Mouse (Mus musculus) forebrain, embryonic 11.5 days (tissue): ENCODE measurements around the gene Gm7544. TPM values are rescaled to one million over a fixed set of nuclear protein-coding genes. Genes with fewer than 3 reads are reported as not detected.
"Not testable (repeated sequence)": the region's sequence is repeated elsewhere in the genome, so short reads cannot be mapped to it uniquely, and the experiment has no call there.

Experiments
- ATAC-seq: fragments of 200-750 bp; cut with Nextera tagmentation; replicated peaks from 2 replicates; pipeline ENCODE4 v1.8.0; 2017; ENCODE audit warnings: moderate TSS enrichment; ENCODE audit not compliant: low FRiP score
- DNase-seq: peaks from one replicate; pipeline ENCODE4 v3.0.0-alpha.2; 2017; ENCODE audit warnings: low spot score
- H3K27ac ChIP-seq: fragments of 300-500 bp; sonication (generic); 2 replicates; pipeline ENCODE4 v1.5.1; 2014; ENCODE audit warnings: low read depth, low read length
- H3K27me3 ChIP-seq: fragments of 300-500 bp; sonication (generic); 2 replicates; pipeline ENCODE4 v1.6.1; 2014; ENCODE audit warnings: mild to moderate bottlenecking, low read length, mixed read lengths; ENCODE audit not compliant: control insufficient read depth, insufficient read depth
- H3K36me3 ChIP-seq: fragments of 300-500 bp; sonication (generic); 2 replicates; pipeline ENCODE4 v1.6.1; 2014; ENCODE audit warnings: mild to moderate bottlenecking, low read length, moderate library complexity, mixed read lengths; ENCODE audit not compliant: control insufficient read depth, insufficient read depth
- H3K4me1 ChIP-seq: fragments of 300-500 bp; sonication (generic); replicated peaks from 2 replicates; pipeline ENCODE4 v1.6.1; 2014; ENCODE audit warnings: low read length, mixed read lengths; ENCODE audit not compliant: control insufficient read depth, insufficient read depth
- H3K4me2 ChIP-seq: fragments of 300-500 bp; sonication (generic); 2 replicates; pipeline ENCODE4 v1.6.1; 2014; ENCODE audit warnings: low read depth, mild to moderate bottlenecking, low read length, moderate library complexity, mixed read lengths; ENCODE audit not compliant: severe bottlenecking
- H3K4me3 ChIP-seq: fragments of 300-500 bp; sonication (generic); 2 replicates; pipeline ENCODE4 v1.5.1; 2014; ENCODE audit warnings: low read depth, low read length
- H3K9ac ChIP-seq: fragments of 300-500 bp; sonication (generic); 2 replicates; pipeline ENCODE4 v1.6.1; 2014; ENCODE audit warnings: low read length
- H3K9me3 ChIP-seq: fragments of 300-500 bp; sonication (generic); 2 replicates; pipeline ENCODE4 v1.6.1; 2016; ENCODE audit warnings: low read length, mixed read lengths; ENCODE audit not compliant: control insufficient read depth
- WGBS: fragments of 180-500 bp; shearing (Covaris S2); extraction: QIAGEN DNeasy Blood & Tissue Kit; methylation state at CpG from one replicate; pipeline ENCODE4 v1.1.7; 2014; 5-methylcytosine and 5-hydroxymethylcytosine counted together
- polyA plus RNA-seq: library from polyadenylated mRNA; unstranded; fragments of >200 nt; fragmentation: Nextera tagmentation; extraction: Ambion mirVana; gene quantifications from 2 replicates; pipeline ENCODE4 v1.2.1, GENCODE M21; 2014

The Gm7544 gene
- polyA plus RNA-seq, 1 experiment from 2014 or later = not detected

GRCm38 (mm10) chr1:82975750-82976149 lies 19.9 kb upstream of the Gm7544 start:
- Histone ChIP-seq H3K36me3 (no peaks in the 10 kb centered on the region), H3K4me2 (no peak overlapping the region), H3K4me1 (no peaks in the 10 kb centered on the region), H3K4me3 (no peak overlapping the region), H3K9ac (no peak overlapping the region), H3K9me3 (no peaks in the 10 kb centered on the region), H3K27me3 (no peaks in the 10 kb centered on the region), H3K27ac (no peak overlapping the region)
- WGBS = 84% methylated on average over 5 of the region's 5 CpGs
- DNase-seq (no peak), ATAC-seq (no peak)

- Histone ChIP-seq H3K4me2 (no peak overlapping the region), H3K9me3 (no peaks in the 10 kb centered on the region), H3K9ac (no peak overlapping the region), H3K27me3 (no peaks in the 10 kb centered on the region), H3K27ac (no peak overlapping the region), H3K4me3 (no peak overlapping the region), H3K36me3 (no peaks in the 10 kb centered on the region), H3K4me1 (no peaks in the 10 kb centered on the region)
- ATAC-seq (no peak), DNase-seq (no peak)
- WGBS = 91% methylated on average over 9 of the region's 9 CpGs
Observed at GRCm38 (mm10) chr1:82974342-82974741, 18.5 kb upstream of the Gm7544 start.

GRCm38 (mm10) chr1:82973901-82974300 lies 18.1 kb upstream of the Gm7544 start:
- WGBS = 80% methylated on average over 6 of the region's 6 CpGs
- Histone ChIP-seq H3K9me3 (no peaks in the 10 kb centered on the region), H3K27ac (no peak overlapping the region), H3K4me1 (no peaks in the 10 kb centered on the region), H3K27me3 (no peaks in the 10 kb centered on the region), H3K4me3 (no peak overlapping the region), H3K4me2 (no peak overlapping the region), H3K9ac (no peak overlapping the region), H3K36me3 (no peaks in the 10 kb centered on the region)
- DNase-seq (no peak), ATAC-seq (no peak)

- Histone ChIP-seq H3K27ac (no peak overlapping the region), H3K4me2 (no peak overlapping the region), H3K9ac (no peak overlapping the region), H3K4me3 (no peak overlapping the region), H3K9me3 (no peaks in the 10 kb centered on the region), H3K36me3 (no peaks in the 10 kb centered on the region), H3K27me3 (no peaks in the 10 kb centered on the region), H3K4me1 (no peaks in the 10 kb centered on the region)
- ATAC-seq (no peak), DNase-seq (no peak)
- WGBS = 89% methylated on average over 1 of the region's 1 CpGs
Observed at GRCm38 (mm10) chr1:82973244-82973643, 17.4 kb upstream of the Gm7544 start.

- Histone ChIP-seq H3K9ac (no peak overlapping the region), H3K27ac (no peak overlapping the region), H3K27me3 (no peaks in the 10 kb centered on the region), H3K9me3 (no peaks in the 10 kb centered on the region), H3K4me1 (no peaks in the 10 kb centered on the region), H3K4me3 (no peak overlapping the region), H3K4me2 (no peak overlapping the region), H3K36me3 (no peaks in the 10 kb centered on the region)
- no peak for ATAC-seq
- WGBS = 76% methylated on average over 4 of the region's 4 CpGs
- DNase-seq = no peak
Observed at GRCm38 (mm10) chr1:82972046-82972445, 16.2 kb upstream of the Gm7544 start.

GRCm38 (mm10) chr1:82966413-82966812 lies 10.6 kb upstream of the Gm7544 start:
- WGBS = 77% methylated on average over 3 of the region's 3 CpGs
- ATAC-seq = no peak
- Histone ChIP-seq H3K36me3 (no peaks in the 10 kb centered on the region), H3K9me3 (no peaks in the 10 kb centered on the region), H3K27me3 (no peaks in the 10 kb centered on the region), H3K4me1 (no peaks in the 10 kb centered on the region), H3K9ac (no peak overlapping the region), H3K4me3 (no peak overlapping the region), H3K4me2 (no peak overlapping the region), H3K27ac (no peak overlapping the region)
- DNase-seq = no peak

- Histone ChIP-seq H3K9me3 (no peaks in the 10 kb centered on the region), H3K9ac (no peak within 1 kb of the TSS), H3K4me3 (no peak within 1 kb of the TSS), H3K36me3 (no peaks in the 10 kb centered on the region), H3K4me1 (no peaks in the 10 kb centered on the region), H3K4me2 (no peak within 1 kb of the TSS), H3K27ac (no peak within 1 kb of the TSS), H3K27me3 (no peaks in the 10 kb centered on the region)
- ATAC-seq (no peak), DNase-seq (no peak)
- 94% methylated on average over 11 of the region's 11 CpGs for WGBS
Observed at GRCm38 (mm10) chr1:82959870-82960385, 4.1 kb upstream of the Gm7544 start, which contains the start of gene Gm47955. Gene Gm47955, plus strand, starts transcription at chr1:82960286.

- 83% methylated on average over 2 of the region's 2 CpGs for WGBS
- H3K4me1 ChIP-seq = no peaks in the 10 kb centered on the region
- no peaks in the 10 kb centered on the region for H3K9me3 ChIP-seq
Observed at GRCm38 (mm10) chr1:82948601-82949000, 7.2 kb downstream of the Gm7544 start.

GRCm38 (mm10) chr1:82946029-82946428 lies 9.8 kb downstream of the Gm7544 start:
- not testable (repeated sequence) for H3K4me2 ChIP-seq, H3K9me3 ChIP-seq, H3K27ac ChIP-seq, H3K4me3 ChIP-seq, H3K27me3 ChIP-seq, ATAC-seq, H3K36me3 ChIP-seq, H3K4me1 ChIP-seq, H3K9ac ChIP-seq, DNase-seq
- WGBS = 95% methylated on average over 2 of the region's 2 CpGs

More at GRCm38 (mm10) chr1:82948601-82949000, 7.2 kb downstream of the Gm7544 start:
- no peak overlapping the region for H3K4me3 ChIP-seq
- H3K27me3 ChIP-seq = no peaks in the 10 kb centered on the region
- H3K4me2 ChIP-seq = no peak overlapping the region
- H3K9ac ChIP-seq = no peak overlapping the region
- ATAC-seq (no peak), DNase-seq (no peak)
- H3K36me3 ChIP-seq = no peaks in the 10 kb centered on the region
- H3K27ac ChIP-seq = no peak overlapping the region
